Mouse (Mus musculus) cortical plate, adult 2 months (tissue): ENCODE measurements at regions not wholly inside any gene's neighbourhood (a gene's known extent, or its start where the extent isn't known, plus 50 kb on each side); places are given as distances from the start of the nearest gene placed in this dataset.

ENCODE experiments used
- CTCF ChIP-seq: fragments of 200-500 bp; IDR thresholded peaks from 2 replicates; pipeline ENCODE4 v1.5.1; 2011; ENCODE audit warnings: mild to moderate bottlenecking, control low read depth, low read length; ENCODE audit not compliant: insufficient read depth; ENCODE audit errors: extremely low read depth
- POLR2A ChIP-seq: fragments of 200-500 bp; IDR thresholded peaks from 2 replicates; pipeline ENCODE4 v1.6.1; 2011; ENCODE audit warnings: mild to moderate bottlenecking, low read length, control low read depth; ENCODE audit not compliant: insufficient read depth; ENCODE audit errors: extremely low read depth

- TF ChIP-seq POLR2A, result no peak
- TF ChIP-seq CTCF, result no peak
These were observed 290.8 kb downstream of the Car8 start for GRCm38 (mm10) chr4:7948020-7948419.
